Mouse (Mus musculus) embryonic fibroblast, embryonic 13.5 days (primary cell): ENCODE measurements around the gene Prdx5.
A peak's percentile ranks its signal among the peaks of the same experiment; 100 is the strongest.

Experiments
- CTCF ChIP-seq: IDR thresholded peaks from 2 replicates; pipeline ENCODE4 v1.5.1; 2011; ENCODE audit warnings: mild to moderate bottlenecking, control low read depth, low read length, moderate library complexity, borderline replicate concordance; ENCODE audit not compliant: insufficient read depth
- POLR2A ChIP-seq: IDR thresholded peaks from 2 replicates; pipeline ENCODE4 v1.6.1; 2011; ENCODE audit warnings: low read depth, mild to moderate bottlenecking, control low read depth, low read length, moderate library complexity

DNA sequence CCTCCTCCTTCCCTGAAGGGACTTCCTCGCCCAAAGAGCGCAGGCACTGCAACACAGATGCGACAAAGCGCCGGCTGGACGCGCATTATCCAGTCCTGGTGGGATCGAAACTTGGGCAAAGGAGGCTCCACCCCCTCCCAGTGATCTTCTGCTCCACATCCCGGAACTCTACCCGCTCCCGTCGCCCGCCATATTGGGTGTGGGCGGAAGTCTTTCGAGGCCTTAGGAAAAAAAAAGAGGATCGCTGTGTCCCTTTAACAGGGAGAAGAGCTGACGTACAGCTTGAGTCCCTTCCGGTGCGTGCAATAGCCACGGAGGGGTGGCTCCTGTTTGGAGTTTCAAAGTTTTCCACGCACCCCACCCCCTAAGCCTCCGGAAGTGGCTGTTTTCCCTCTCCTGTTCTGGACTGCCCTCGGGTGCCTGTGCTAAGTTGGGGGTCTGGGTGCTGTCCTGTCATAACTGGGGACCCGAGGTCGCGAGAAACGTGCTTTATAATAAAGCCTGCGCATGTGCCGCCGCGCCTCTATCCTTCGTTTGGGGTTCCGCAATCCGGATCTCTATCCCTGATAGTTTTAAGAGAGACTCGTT lies 41.6 kb upstream of the Prdx5 start:
- TF ChIP-seq POLR2A: peak; percentile 96
- no peak for TF ChIP-seq CTCF
